Mouse (Mus musculus): ENCODE results near the gene Rapgef2. TPM values are rescaled to one million over a fixed set of nuclear protein-coding genes. Genes with fewer than 3 reads are reported as not detected.

The Rapgef2 gene
- total RNA-seq, 4 experiments from 2014 or later, result 140 to 179 (median 158) TPM

DNA sequence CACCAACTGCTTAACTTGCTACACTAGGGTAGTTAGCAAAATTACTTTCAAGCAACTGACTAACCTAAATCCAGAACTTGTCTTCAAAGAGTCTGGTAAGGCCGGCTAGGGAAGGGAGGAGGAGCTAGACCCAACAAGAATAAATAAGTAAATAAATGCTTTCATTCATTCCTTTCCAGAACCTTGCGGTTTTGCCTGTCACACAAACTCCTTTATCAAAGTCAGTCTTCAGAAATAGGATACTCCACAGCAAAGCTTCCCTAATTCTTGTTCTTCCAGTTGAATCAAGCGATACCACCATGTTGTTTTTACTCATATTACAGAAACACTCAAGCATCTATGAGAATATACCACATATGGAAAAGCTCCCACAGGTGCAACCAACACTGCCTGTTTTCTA is 2.3 kb downstream of the Rapgef2 start:
- no peak for DNase-seq (ENCODE audit: low spot score in 2 of 2)

DNA sequence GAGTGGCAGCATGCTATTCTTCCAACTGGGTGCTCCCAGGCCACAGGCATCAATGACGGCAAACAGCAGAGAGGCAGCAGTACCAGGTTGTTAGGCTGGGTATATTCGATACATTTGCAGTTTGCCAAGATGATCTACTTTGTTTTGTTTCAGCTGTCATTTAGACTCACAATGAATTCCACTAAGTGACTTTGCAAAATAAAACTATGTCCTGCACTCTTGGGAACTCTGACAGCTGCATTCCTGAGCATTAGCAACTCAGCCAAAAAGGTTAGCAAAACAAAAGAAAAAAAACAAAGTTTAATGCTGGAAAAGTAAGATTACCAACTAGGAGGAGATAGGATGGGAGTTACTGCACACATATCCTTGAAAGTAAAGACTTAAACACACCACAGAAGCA is 3.3 kb downstream of the Rapgef2 start:
- DNase-seq (ENCODE audit: low spot score in 2 of 2), result no peak

DNA sequence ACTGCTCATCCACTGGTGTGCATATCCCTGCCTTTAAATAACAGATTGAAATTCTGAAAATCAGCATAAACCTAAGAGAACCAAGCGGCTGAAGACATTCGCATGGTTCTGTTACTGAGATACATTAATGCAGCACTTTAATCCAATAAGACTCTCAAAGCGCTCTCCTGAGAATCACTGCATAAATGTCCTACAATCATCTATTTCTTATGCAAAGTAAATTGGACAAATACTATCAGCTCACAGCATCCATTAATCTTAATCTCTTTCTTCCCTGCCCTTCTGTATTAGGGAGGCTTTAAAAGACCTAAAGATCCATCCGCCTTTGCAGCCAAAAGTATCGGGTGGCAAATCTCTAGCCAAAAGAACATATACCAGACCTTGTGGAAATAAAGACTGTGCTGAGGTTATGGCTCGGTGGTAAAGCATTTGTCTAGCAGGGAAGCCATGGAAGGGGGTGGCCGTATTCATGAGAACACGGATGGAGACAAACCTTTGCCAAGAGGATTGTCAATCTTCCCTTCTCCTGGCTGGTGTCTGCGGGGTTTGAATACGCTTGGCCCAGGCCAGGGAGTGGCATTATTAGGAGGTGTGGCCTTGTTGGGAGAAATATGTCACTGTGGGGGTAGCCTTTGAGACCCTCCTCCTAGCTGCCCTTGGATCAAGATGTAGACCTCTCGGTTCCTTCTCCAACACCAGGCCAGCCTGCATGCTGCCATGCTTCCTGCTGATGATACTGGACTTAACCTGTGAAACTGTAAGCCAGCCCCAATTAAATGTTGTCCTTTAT is 10.3 kb downstream of the Rapgef2 start:
- DNase-seq (ENCODE audit: low spot score in 2 of 2), result no peak

DNA sequence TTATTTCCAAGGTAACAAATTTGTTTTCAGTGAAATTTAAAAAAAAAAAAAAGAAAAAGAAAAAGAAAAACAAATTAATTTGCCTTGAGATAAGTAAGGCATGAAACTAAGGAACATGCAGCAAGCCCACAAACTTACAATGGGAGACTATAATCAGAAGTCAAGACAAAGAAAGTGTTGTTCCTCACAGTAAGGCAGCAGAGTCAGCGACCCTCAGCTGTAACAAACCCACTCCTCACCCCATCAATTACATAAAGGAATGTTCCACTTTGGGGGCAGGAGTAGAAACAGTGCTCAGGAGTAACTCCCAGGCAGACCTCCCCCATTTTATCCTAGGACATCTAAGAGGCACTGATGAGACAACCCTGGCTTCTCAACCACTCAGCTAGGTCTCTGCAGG is 13.0 kb downstream of the Rapgef2 start:
- DNase-seq (ENCODE audit: low spot score in 2 of 2), result no peak

DNA sequence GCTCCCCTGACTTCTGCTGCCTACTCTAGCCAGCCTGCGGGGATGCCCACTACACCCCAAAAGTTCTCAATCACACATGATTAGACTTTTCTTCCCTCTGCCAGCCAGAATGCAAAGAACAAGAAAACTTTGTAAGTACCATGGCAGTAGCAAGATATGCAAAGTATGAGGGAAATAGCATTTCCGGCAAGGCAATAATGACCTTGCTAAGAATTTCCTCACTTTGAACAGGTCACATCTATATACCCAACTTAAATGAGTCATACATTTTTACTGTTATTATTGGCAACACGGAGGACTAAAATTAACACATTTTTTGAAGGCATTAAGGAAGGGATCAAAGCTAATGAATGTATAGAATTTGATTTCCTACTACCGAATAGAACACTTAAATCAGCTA is 13.4 kb downstream of the Rapgef2 start:
- DNase-seq (ENCODE audit: low spot score in 2 of 2), result no peak

DNA sequence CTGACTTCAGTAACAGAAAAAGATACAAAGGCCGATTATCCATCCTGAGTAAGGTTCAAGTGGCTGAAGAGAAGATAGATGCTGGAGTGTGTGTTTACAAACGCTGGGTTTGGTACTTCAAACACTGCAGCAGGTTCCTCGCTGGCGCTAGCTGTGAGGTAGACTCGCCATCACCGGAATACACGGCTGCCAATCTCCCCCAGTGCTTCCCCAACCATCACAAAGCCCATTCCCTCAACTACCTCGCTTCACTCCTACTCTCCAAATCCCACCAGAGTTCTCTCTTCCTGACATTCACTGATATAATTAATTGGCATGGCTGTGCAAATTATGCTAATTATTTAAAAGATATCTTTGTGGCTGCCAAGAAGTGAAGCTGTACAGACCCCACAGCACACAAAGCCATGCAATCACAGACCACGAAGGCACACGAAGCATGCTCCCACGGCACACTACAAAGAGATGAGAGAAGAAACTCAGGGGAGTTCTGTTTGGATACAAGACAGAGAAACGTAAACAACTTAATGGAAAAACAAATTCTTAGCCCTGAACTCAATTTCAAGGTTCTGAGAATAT is 15.2 kb downstream of the Rapgef2 start:
- DNase-seq (ENCODE audit: low spot score in 2 of 2), result no peak

DNA sequence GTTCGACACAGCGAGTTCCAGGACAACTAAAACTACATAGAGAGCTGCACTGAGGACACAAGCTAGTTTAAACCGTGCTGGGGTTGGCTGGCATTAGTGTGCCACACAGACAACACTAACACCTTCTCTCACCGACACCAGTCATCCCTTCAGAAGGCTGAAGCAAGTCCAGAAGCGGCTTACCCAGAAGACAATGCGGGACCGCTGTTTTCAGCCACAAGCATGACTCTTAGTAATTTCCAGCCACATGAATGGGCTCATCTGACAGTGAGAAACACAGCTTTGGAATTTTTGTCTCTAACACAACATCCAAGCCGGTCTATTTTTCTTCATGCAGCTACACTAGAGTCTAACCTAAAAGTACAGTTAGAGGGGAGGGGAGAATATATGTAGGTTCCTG is 16.4 kb downstream of the Rapgef2 start:
- no peak for DNase-seq (ENCODE audit: low spot score in 2 of 2)

DNA sequence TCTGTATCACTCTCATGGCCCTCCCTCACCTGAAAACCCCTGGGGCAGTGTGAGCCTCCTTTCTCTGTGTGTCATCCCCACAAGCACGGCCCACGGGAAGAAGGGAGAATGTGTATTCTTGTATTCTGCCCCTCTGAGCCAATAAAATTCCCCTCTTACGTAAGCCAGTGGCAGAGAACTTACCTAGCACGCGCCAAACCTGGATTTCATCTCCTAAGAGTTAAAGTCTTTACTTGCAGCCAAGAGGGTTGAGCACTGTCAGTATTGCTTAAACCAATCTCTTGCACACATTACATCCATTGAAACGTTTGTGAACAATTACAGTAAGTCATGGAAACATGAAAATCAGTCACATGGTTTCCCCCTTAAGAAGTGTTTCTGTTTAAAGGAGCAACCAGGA is 19.3 kb downstream of the Rapgef2 start:
- DNase-seq (ENCODE audit: low spot score in 2 of 2), result no peak

DNA sequence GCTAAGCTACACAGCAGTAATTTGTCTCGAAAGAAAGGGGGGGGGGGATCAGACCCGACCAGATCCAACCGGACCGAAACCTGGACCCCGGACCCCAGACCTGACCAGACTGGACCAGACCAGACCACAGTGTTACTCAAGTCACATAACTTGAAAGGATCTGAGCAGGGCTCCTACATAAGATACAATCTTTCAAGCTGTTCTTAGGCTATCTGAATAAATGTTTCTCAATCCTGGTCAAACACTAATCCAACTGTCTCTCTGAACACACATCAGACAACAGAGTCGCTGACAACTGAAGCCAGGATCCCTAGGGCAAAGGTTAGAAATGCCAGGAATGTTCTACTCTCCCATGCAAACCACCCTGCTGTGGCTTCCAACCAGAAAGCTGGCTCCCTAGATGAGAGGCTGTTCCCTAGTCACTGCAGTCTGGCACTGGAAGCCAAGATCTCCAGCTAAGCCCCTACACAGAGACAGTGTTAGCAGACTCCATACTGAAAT is 24.5 kb downstream of the Rapgef2 start:
- DNase-seq (ENCODE audit: low spot score in 2 of 2), result no peak

DNA sequence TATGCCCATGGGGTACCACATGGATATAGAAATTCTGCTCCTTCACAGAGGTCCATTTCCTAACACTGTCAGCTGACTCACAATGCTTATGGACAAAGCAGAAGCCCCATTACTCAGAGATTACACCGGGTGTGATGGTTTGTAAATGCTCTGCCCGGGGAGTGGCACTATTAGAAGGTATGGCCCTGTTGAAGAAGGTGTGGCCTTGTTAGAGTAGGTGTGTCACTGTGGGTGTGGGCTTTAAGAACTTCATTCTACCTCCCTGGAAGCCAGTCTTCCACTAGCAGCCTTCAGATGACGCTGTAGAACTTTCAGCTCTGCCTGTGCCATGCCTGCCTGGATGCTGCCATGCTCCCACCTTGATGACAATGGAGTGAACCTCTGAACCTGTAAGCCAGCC is 32.3 kb downstream of the Rapgef2 start:
- DNase-seq (ENCODE audit: low spot score in 2 of 2), result no peak

DNA sequence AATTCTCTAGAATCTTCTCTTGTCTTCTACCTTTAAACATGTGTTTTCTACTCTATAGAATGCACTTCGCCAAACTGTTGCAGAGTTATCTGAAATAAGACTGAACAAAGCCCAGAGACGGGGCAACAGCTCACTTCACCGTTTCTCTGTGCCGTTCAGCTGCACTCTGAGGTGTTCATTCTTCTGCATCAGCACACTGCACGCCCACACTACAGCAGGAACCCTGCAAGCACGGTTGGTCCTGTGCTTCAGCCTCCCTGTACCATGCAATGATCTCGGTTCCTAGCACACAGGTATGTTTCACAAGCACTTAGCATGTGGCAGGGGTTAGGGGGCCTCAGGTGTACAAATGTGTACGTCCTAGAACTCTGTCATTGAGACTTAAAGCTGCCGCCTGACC is 32.9 kb downstream of the Rapgef2 start:
- DNase-seq (ENCODE audit: low spot score in 2 of 2), result no peak

DNA sequence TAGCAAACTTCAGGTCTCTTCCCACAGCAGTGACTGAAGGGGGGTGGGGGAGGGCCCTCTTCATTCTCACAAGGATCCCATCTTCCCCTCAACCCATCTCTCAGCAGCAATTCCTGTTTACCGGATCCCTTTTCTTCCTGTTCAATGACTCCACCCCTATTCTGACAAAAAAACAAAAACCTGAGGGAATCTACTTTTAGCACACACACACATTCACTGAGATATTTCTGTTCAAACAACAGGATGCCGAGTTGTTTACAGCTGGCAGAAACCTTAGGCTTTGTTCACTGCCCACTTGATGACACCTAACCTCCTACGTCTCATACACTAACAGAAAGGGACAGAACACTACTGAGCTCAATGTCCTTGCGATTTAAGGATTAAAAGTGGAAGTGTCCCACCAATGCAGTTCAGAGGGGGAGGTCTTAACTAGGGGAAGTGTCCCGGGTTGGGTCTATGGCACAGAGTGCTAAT is 33.4 kb downstream of the Rapgef2 start:
- no peak for DNase-seq (ENCODE audit: low spot score in 2 of 2)

DNA sequence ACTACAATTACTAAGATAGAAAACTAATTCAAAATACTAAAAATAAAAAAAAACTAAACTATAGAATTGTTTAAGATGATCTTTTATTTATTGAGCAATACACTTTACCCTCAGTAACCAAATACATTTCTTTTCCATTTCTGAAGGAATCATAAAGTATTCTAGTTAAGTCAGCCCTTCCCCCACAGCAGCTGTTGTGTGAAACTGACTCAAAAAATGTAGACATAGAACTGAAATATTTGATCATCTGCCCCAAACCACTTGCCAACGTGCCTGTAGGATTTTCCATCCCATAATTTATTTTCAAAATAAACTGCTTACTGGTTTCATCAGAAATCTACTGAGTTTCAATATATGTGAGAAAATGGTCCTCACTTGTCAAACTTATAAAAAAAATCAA is 36.4 kb downstream of the Rapgef2 start:
- peak; percentile 44 to 73 for DNase-seq (ENCODE audit: low spot score in 2 of 2)

DNA sequence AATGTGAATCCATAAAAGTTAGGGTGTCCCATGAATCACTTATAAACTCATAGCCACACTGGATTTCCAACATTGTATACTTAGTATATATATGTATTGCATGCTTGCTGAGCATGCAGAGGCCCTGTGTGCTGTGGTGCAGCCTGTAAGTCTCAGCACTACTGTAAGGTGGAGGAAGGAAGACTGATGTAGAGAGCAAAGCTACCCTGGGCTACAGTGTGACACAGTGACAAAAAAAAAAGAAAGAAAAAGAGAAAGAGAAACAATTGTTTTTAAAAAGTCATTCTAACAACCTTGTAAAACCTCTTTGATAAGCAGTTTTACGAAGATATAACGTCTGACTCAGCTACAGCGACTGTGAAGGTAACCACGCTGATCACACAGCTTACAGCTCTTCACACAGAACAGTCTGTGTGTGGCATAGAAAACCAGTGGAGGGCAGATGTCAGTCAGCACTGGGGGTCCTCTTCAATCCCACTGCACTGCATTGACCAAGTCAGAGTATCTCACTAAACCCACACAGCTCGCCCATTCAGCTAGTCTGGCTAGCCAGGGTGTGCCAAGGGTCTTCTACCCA is 37.6 kb downstream of the Rapgef2 start:
- DNase-seq (ENCODE audit: low spot score in 2 of 2), result no peak

DNA sequence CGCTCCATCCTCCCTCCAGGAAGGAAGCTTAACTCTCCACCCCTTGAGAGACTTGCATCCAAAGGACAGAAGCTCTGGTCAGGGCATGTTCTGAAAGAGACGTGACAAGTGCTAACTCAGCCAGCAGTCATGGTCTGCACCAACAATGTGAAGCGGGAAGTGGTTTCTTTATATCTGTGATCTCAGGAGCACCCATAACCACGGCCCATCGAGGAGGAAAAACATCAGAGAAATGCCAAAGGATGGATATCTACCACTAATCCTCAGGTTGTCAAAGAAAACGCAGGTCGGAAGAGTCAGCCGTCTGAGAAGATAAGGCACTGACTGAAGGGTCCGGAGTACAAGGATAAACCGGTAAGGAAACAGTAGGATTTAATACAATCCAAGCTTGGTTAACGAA is 38.1 kb downstream of the Rapgef2 start:
- DNase-seq (ENCODE audit: low spot score in 2 of 2), result no peak

DNA sequence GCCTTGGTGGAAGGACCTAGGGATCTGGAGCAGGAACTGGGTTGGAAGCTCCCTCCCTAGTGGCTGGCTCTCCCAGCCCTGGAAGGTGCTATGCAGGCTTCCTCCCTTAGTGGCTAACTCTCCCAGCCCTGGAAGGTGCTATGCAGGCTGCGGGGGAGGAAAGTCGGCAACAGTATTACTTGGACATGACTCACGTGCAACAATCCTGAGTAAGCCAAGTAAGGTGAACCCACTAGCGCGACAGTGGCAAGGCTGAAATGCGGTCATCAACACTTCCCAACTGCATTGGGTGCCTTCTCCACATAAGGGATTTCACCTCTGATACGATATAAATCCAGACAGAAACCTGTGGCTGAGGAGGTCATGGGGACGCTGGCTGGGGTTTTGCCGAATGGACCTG is 42.0 kb downstream of the Rapgef2 start:
- DNase-seq (ENCODE audit: low spot score in 2 of 2), result no peak

DNA sequence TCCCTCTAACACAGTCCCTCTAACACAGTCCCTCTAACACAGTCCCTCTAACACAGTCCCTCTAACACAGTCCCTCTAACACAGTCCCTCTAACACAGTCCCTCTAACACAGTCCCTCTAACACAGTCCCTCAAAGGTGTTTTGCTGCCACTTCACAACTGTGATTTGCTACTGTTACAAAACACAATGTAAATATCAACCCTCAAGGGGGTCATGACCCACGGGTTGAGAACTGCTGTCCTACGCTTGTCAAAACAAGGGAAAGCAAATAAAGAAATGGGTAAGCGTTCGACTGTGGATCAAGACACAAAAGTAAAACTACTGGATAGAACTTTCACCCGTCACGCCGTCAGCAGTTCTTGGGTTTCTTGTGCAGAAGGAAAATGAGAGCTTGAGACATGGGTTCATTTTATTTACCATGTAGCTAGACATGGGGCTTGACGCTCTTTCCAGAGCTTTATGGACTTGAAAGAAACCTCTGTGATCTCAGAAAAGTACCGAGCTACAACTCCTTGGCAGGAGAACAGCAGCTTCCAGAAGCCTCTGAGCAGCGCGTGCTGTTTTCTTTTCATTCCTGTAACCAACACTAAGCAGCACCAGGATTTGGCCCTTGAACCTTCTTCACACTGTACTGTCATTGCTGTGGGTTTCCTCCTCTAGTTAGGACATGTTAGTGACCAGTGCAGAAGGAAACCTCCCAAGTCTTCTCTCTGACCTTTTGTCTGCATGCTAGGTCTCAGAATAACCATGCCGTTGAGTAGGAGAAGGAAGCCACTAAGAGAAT is 43.2 kb downstream of the Rapgef2 start:
- no peak for DNase-seq (ENCODE audit: low spot score in 2 of 2)

DNA sequence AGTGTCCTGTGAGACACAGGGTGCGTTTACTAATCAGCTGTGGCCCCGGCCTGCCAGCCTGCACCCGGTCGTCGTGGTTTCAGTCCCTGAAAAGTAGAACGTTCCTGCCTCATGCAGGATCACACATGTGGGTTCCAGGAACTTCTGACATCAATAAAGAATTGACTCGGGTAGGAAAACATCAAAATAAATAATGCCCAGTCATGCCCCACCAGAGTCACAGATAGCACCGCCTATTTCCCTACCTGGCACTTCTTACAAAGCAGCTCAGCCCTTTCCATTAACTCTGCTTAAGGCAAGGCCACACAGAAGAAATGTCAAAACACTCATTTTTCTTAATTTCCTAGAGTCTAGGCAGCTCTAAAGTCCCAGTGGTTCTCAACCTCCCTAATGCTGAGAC is 44.0 kb downstream of the Rapgef2 start:
- no peak for DNase-seq (ENCODE audit: low spot score in 2 of 2)

DNA sequence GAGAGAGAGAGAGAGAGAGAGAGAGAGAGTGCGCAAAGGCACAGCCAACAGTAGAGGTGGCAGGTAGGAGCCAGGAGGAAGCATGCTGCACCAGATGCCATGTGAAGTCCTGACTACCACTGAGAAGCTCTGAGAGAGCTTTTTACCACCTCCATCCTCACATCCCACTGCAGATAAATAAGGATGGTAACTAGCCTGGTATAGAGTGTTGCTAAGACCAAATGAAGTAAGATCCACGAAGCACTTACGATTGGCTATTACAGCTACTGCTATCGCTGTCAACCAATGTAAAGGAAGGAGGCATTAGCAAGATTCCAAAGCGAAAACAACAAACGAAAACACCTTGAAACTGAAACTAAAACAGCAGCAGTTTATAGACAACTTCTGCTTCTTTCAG is 47.3 kb downstream of the Rapgef2 start:
- no peak for DNase-seq (ENCODE audit: low spot score in 2 of 2)

DNA sequence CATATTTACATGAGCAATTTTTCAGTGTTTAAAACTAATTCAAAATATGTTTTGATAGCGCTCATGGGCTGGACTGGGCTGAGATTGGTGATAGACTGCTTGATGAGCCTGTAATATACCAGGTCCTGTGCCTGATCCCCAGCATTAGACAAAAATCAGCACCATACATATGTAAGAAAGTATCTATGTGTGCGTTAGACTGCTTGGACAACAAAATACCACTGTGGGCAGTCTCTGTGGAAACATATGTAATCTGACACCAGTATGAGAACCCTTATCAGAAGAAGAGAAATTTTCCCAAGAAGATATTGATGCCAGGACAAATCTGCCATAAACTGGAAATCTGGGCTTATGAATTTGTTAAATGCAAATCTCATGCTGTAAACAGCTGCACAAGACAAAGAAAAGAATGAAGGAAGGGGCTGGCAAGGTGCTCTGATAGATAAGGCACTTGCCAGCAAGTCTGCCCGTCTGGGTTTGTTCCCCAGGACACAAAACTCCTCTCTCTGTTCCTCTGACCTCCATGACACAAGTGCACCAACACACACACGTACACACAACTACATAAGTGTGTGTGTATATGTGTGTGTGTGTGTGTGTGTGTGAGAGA is 47.8 kb downstream of the Rapgef2 start:
- no peak for DNase-seq (ENCODE audit: low spot score in 2 of 2)

DNA sequence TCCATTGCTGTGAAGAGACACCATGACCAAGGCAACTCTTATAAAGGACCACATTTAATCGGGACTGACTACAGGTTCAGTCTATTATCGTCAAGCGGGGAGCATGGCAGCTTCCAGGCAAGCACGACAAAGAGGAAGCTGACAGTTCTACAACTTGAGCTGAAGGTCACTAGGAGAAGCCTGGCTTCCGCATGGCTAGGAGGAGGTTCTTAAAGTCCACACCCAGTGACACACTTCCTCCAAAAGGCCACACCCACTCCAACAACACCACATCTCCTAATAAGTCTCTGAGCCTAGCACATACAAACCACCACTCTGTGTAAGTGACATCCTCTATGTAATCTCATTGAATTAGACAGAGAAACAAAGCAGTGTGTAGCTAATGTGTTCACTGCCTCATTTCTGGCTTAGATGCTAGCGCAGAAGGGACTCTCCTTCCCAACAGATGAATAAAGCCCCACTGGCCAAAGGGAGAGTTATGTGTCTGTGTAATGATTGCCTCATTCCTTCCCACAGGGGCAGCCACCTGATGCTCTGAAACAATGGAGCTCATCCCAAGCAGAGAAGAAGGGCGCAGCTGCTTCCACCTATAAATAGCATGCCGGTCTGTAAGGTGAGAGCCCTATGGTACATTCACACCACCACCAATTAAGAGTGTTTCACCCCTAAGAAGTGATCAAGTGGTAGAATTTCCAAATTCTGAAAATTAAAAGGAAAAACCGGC is 48.5 kb downstream of the Rapgef2 start:
- DNase-seq (ENCODE audit: low spot score in 2 of 2), result no peak

All from layer of hippocampus, adult 8-10 months (tissue).